Comparison of ENCODE assay signal across 8 mouse cellular contexts in genomic region chr6:146685781-146686308, GRCm38 (mm10). TPM values are rescaled to one million over a fixed set of nuclear protein-coding genes. Genes with fewer than 3 reads are reported as not detected.
DNase-seq lines count a peak whose midpoint lies in the region; ATAC-seq and TF ChIP-seq lines count a peak whose summit lies in the region.

No protein-coding gene starts in this region.

- H3K9ac ChIP-seq in kidney, embryonic 16.5 days (replicated peaks; ENCODE audit: low read length): no peak overlapping the region
- no peak overlapping the region for H3K9ac ChIP-seq in intestine, embryonic 14.5 days (ENCODE audit: low read length)

- H3K27ac ChIP-seq in kidney, adult 2 months (ENCODE audit: insufficient read depth, low read depth, low read length): no peak overlapping the region
- no peak overlapping the region for H3K27ac ChIP-seq in kidney, embryonic 16.5 days (ENCODE audit: low read length)
- H3K27ac ChIP-seq in intestine, embryonic 14.5 days (ENCODE audit: low read depth): no peak overlapping the region

- H3K4me2 ChIP-seq in kidney, embryonic 16.5 days (replicated peaks; ENCODE audit: low read depth, low read length): no peak overlapping the region
- H3K4me2 ChIP-seq in intestine, embryonic 14.5 days (ENCODE audit: low read length): no peak overlapping the region

- no peaks in the 10 kb centered on the region for H3K36me3 ChIP-seq in kidney, adult 2 months (ENCODE audit: control insufficient read depth, insufficient read depth, low read length)
- H3K36me3 ChIP-seq in kidney, embryonic 16.5 days (ENCODE audit: insufficient read depth, low read length): no peaks in the 10 kb centered on the region
- H3K36me3 ChIP-seq in intestine, embryonic 14.5 days (ENCODE audit: control insufficient read depth, insufficient read depth, low read length): no peaks in the 10 kb centered on the region
- no peaks in the 10 kb centered on the region for H3K36me3 ChIP-seq in megakaryocyte, embryonic 14.5 days (replicated peaks; ENCODE audit: low read length)

- no peaks in the 10 kb centered on the region for H3K27me3 ChIP-seq in kidney, adult 2 months (replicated peaks; ENCODE audit: control insufficient read depth, insufficient read depth, low read length)
- no peaks in the 10 kb centered on the region for H3K27me3 ChIP-seq in kidney, embryonic 16.5 days (ENCODE audit: insufficient read depth, low read length)
- H3K27me3 ChIP-seq in intestine, embryonic 14.5 days (replicated peaks; ENCODE audit: control insufficient read depth, insufficient read depth, low read length): no peaks in the 10 kb centered on the region
- H3K27me3 ChIP-seq in megakaryocyte, embryonic 14.5 days (replicated peaks): no peaks in the 10 kb centered on the region

- TF ChIP-seq POLR2A in kidney, adult 2 months (IDR thresholded peaks at IDR 0.05; ENCODE audit: low read depth, low read length): no peak

- WGBS in kidney, adult 2 months: 77% methylated on average over 17 of the region's 17 CpGs
- WGBS in kidney, embryonic 16.5 days: 81% methylated on average over 17 of the region's 17 CpGs
- 71% methylated on average over 17 of the region's 17 CpGs for WGBS in intestine, embryonic 14.5 days

- peak; percentile 34 for DNase-seq in kidney, adult 2 months
- DNase-seq in MEL-GATA-1-ER (ENCODE audit: extremely low read depth, low read depth): peak; percentile 51
- peak; percentile 12 to 32 for DNase-seq in gastrocnemius, adult 8-10 months (ENCODE audit: low spot score in 2 of 2)
- peak; percentile 59 for DNase-seq in intestine, embryonic 14.5 days (ENCODE audit: low spot score)
- DNase-seq in urinary bladder, adult 2 months (ENCODE audit: low spot score): peak; percentile 32
- no peak for DNase-seq in ovary, adult 18-20 months (ENCODE audit: low spot score)

- H3K9me3 ChIP-seq in kidney, embryonic 16.5 days (ENCODE audit: low read length): peaks cover 4% of the 10 kb centered on the region; the same call in 1 of the 2 replicates
- H3K9me3 ChIP-seq in intestine, embryonic 14.5 days (ENCODE audit: control insufficient read depth, low read length): no peaks in the 10 kb centered on the region
- H3K9me3 ChIP-seq in megakaryocyte, embryonic 14.5 days: no peaks in the 10 kb centered on the region

- no peaks in the 10 kb centered on the region for H3K4me1 ChIP-seq in kidney, adult 2 months (ENCODE audit: control insufficient read depth, insufficient read depth, low read length)
- no peaks in the 10 kb centered on the region for H3K4me1 ChIP-seq in kidney, embryonic 16.5 days (ENCODE audit: insufficient read depth, low read length)
- 0 out of 2 replicates have a peak, but pooled peaks cover 2% of the 10 kb centered on the region for H3K4me1 ChIP-seq in intestine, embryonic 14.5 days (replicated peaks; ENCODE audit: control insufficient read depth, insufficient read depth, low read length)
- peaks cover 53% of the 10 kb centered on the region for H3K4me1 ChIP-seq in megakaryocyte, embryonic 14.5 days

- no peak for ATAC-seq in kidney, embryonic 16.5 days (ENCODE audit: low FRiP score, low TSS enrichment)
- peak; percentile 85 for ATAC-seq in intestine, embryonic 14.5 days (replicated peaks; ENCODE audit: low FRiP score, low TSS enrichment, low read depth)

- peak; percentile 29; the same call in 1 of the 2 replicates for TF ChIP-seq CTCF in kidney, adult 2 months (conservative IDR thresholded peaks at IDR 0.05; ENCODE audit: insufficient read depth, insufficient read length, low read depth, low read length)

- H3K4me3 ChIP-seq in kidney, adult 2 months (ENCODE audit: insufficient read depth, low read depth, low read length): no peak overlapping the region
- H3K4me3 ChIP-seq in kidney, embryonic 16.5 days (ENCODE audit: low read length): no peak overlapping the region
- H3K4me3 ChIP-seq in intestine, embryonic 14.5 days (ENCODE audit: low read depth, low read length): no peak overlapping the region
- H3K4me3 ChIP-seq in megakaryocyte, embryonic 14.5 days (replicated peaks): peak overlapping the region; percentile 75

RNA-seq across cellular contexts. Expression of gene Stk38l, which starts 39.0 kb away (rescaled TPM):
- 3.9 and 4.3 TPM in 2 replicates for polyA plus RNA-seq in kidney, adult 2 months (2012; rRNA removed)
- polyA plus RNA-seq in kidney, embryonic 16.5 days (2015; fragmentation: Nextera tagmentation; extraction: Ambion mirVana): 15.4 and 15.8 TPM in 2 replicates
- total RNA-seq in gastrocnemius, adult 8-10 months (2022): 10 to 100 TPM in 2 of 4 experiments, 1 to 10 TPM in 2; 8.0 to 11.2 (median 10.3) TPM
- 21.8 and 21.9 TPM in 2 replicates for polyA plus RNA-seq in intestine, embryonic 14.5 days (2014; fragmentation: Nextera tagmentation; extraction: Ambion mirVana)
- 0.59 TPM in 1 of 2 replicates, not detected in the other for polyA plus RNA-seq in megakaryocyte, embryonic 14.5 days (2012; ENCODE audit: insufficient read depth, low replicate concordance)
- polyA plus RNA-seq in urinary bladder, adult 2 months (2012; rRNA removed): 14.2 and 15.7 TPM in 2 replicates

RNA-seq across cellular contexts. Expression of gene Tm7sf3, which starts 43.2 kb away (rescaled TPM):
- 32.9 and 34.8 TPM in 2 replicates for polyA plus RNA-seq in kidney, adult 2 months (2012; rRNA removed)
- 41.9 and 44.7 TPM in 2 replicates for polyA plus RNA-seq in kidney, embryonic 16.5 days (2015; fragmentation: Nextera tagmentation; extraction: Ambion mirVana)
- 1 to 10 TPM; 5.0 to 6.3 (median 5.6) TPM for total RNA-seq in gastrocnemius, adult 8-10 months (2022)
- polyA plus RNA-seq in intestine, embryonic 14.5 days (2014; fragmentation: Nextera tagmentation; extraction: Ambion mirVana): 28.5 and 29.0 TPM in 2 replicates
- 11.0 and 20.2 TPM in 2 replicates for polyA plus RNA-seq in megakaryocyte, embryonic 14.5 days (2012; ENCODE audit: insufficient read depth, low replicate concordance)
- 19.6 and 29.0 TPM in 2 replicates for polyA plus RNA-seq in urinary bladder, adult 2 months (2012; rRNA removed)

RNA-seq across cellular contexts. Expression of gene Med21, which starts 43.5 kb away (rescaled TPM):
- polyA plus RNA-seq in kidney, adult 2 months (2012; rRNA removed): 45.4 and 59.9 TPM in 2 replicates
- 142 and 151 TPM in 2 replicates for polyA plus RNA-seq in kidney, embryonic 16.5 days (2015; fragmentation: Nextera tagmentation; extraction: Ambion mirVana)
- total RNA-seq in gastrocnemius, adult 8-10 months (2022): 10 to 100 TPM; 33.9 to 40.1 (median 35.6) TPM
- polyA plus RNA-seq in intestine, embryonic 14.5 days (2014; fragmentation: Nextera tagmentation; extraction: Ambion mirVana): 119 and 124 TPM in 2 replicates
- 4.1 TPM in 1 of 2 replicates, not detected in the other for polyA plus RNA-seq in megakaryocyte, embryonic 14.5 days (2012; ENCODE audit: insufficient read depth, low replicate concordance)
- 77.1 and 98.5 TPM in 2 replicates for polyA plus RNA-seq in urinary bladder, adult 2 months (2012; rRNA removed)
